Mouse (Mus musculus) cortical plate, adult 2 months (tissue): ENCODE measurements around the gene Tsen34.
"Not testable (repeated sequence)": the region's sequence is repeated elsewhere in the genome, so short reads cannot be mapped to it uniquely, and the experiment has no call there.

Experiments used
- CTCF ChIP-seq: fragments of 200-500 bp; IDR thresholded peaks from 2 replicates; pipeline ENCODE4 v1.5.1; 2011; ENCODE audit warnings: mild to moderate bottlenecking, control low read depth, low read length; ENCODE audit not compliant: insufficient read depth; ENCODE audit errors: extremely low read depth
- POLR2A ChIP-seq: fragments of 200-500 bp; IDR thresholded peaks from 2 replicates; pipeline ENCODE4 v1.6.1; 2011; ENCODE audit warnings: mild to moderate bottlenecking, low read length, control low read depth; ENCODE audit not compliant: insufficient read depth; ENCODE audit errors: extremely low read depth

GRCm38 (mm10) chr7:3725459-3725858 is 32.8 kb downstream of the Tsen34 start:
- TF ChIP-seq POLR2A, CTCF: not testable (repeated sequence)
